Mouse (Mus musculus) olfactory bulb, adult 2 months (tissue): ENCODE data around the gene C8b.

Source experiments
- CTCF ChIP-seq: fragments of 200-500 bp; IDR thresholded peaks from 2 replicates; pipeline ENCODE4 v1.5.1; 2012; ENCODE audit warnings: low read depth, mild to moderate bottlenecking, low read length, moderate library complexity; ENCODE audit not compliant: insufficient read depth
- POLR2A ChIP-seq: fragments of 200-500 bp; IDR thresholded peaks from 2 replicates; pipeline ENCODE4 v1.6.1; 2012; ENCODE audit warnings: mild to moderate bottlenecking, low read depth, low read length, moderate library complexity; ENCODE audit not compliant: insufficient read depth

GRCm38 (mm10) chr4:104725673-104726072 lies 40.4 kb upstream of the C8b start:
- TF ChIP-seq CTCF = no peak
- TF ChIP-seq POLR2A = no peak
